Mouse (Mus musculus): ENCODE results near the gene Cd109. TPM values are rescaled to one million over a fixed set of nuclear protein-coding genes. Genes with fewer than 3 reads are reported as not detected.

Gene Cd109
- polyA plus RNA-seq, 1 experiment from 2014 or later, result 4.9 TPM

- no peak overlapping the region for H3K4me3 ChIP-seq (ENCODE audit: low read length)
- H3K4me1 ChIP-seq (ENCODE audit: control insufficient read depth, insufficient read depth, low read length), result peaks cover 7% of the 10 kb centered on the region; the same call in 1 of the 2 replicates
- H3K4me2 ChIP-seq (ENCODE audit: low read depth, low read length), result no peak overlapping the region
- no peak overlapping the region for H3K9ac ChIP-seq (ENCODE audit: low read depth, low read length)
- no peaks in the 10 kb centered on the region for H3K36me3 ChIP-seq (ENCODE audit: control insufficient read depth, insufficient read depth, low read length)
- 91% methylated on average over 2 of the region's 2 CpGs for WGBS
- H3K9me3 ChIP-seq (ENCODE audit: control insufficient read depth, low read length), result no peaks in the 10 kb centered on the region
- ATAC-seq, result no peak
- no peak overlapping the region for H3K27ac ChIP-seq (ENCODE audit: low read length)
- no peaks in the 10 kb centered on the region for H3K27me3 ChIP-seq (replicated peaks; ENCODE audit: control insufficient read depth, insufficient read depth, low read length)
Observed at GRCm38 (mm10) chr9:78590471-78590870, 24.9 kb upstream of the Cd109 start.

DNA sequence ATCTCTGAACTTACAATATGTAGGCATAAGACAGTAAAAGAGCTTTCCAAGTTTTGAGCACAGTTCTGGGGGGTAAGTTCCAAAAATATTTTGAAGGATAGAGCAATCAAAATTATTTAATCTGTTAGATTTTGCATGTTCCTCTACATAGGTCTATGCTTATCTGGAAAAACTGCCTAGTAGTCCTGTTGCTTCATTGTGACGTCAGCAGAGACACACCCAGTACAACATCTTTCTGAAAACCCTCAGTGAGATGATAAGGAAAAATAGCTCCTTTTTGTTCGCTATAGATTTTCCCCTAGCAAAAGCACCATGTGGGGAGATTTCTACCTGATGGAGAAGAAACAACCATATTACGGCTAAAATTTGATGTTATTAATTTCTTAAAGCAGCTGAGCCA, 20.1 kb upstream of the Cd109 start:
- no peak overlapping the region for H3K27ac ChIP-seq (ENCODE audit: low read length)
- H3K9me3 ChIP-seq (ENCODE audit: control insufficient read depth, low read length), result no peaks in the 10 kb centered on the region
- H3K36me3 ChIP-seq (ENCODE audit: control insufficient read depth, insufficient read depth, low read length), result no peaks in the 10 kb centered on the region
- H3K27me3 ChIP-seq (replicated peaks; ENCODE audit: control insufficient read depth, insufficient read depth, low read length), result no peaks in the 10 kb centered on the region
- no peaks in the 10 kb centered on the region for H3K4me1 ChIP-seq (ENCODE audit: control insufficient read depth, insufficient read depth, low read length)
- WGBS, result 81% methylated on average over 3 of the region's 3 CpGs
- ATAC-seq, result no peak
- no peak overlapping the region for H3K4me2 ChIP-seq (ENCODE audit: low read depth, low read length)
- no peak overlapping the region for H3K9ac ChIP-seq (ENCODE audit: low read depth, low read length)
- no peak overlapping the region for H3K4me3 ChIP-seq (ENCODE audit: low read length)

- 90% methylated on average over 18 of the region's 18 CpGs for WGBS
- no peak overlapping the region for H3K4me3 ChIP-seq (ENCODE audit: low read length)
- H3K36me3 ChIP-seq (ENCODE audit: control insufficient read depth, insufficient read depth, low read length), result no peaks in the 10 kb centered on the region
- no peaks in the 10 kb centered on the region for H3K9me3 ChIP-seq (ENCODE audit: control insufficient read depth, low read length)
- ATAC-seq, result no peak
- H3K4me1 ChIP-seq (ENCODE audit: control insufficient read depth, insufficient read depth, low read length), result no peaks in the 10 kb centered on the region
- H3K27me3 ChIP-seq (replicated peaks; ENCODE audit: control insufficient read depth, insufficient read depth, low read length), result no peaks in the 10 kb centered on the region
- no peak overlapping the region for H3K9ac ChIP-seq (ENCODE audit: low read depth, low read length)
- H3K27ac ChIP-seq (ENCODE audit: low read length), result no peak overlapping the region
- no peak overlapping the region for H3K4me2 ChIP-seq (ENCODE audit: low read depth, low read length)
Observed at GRCm38 (mm10) chr9:78595769-78596555, 19.4 kb upstream of the Cd109 start.

DNA sequence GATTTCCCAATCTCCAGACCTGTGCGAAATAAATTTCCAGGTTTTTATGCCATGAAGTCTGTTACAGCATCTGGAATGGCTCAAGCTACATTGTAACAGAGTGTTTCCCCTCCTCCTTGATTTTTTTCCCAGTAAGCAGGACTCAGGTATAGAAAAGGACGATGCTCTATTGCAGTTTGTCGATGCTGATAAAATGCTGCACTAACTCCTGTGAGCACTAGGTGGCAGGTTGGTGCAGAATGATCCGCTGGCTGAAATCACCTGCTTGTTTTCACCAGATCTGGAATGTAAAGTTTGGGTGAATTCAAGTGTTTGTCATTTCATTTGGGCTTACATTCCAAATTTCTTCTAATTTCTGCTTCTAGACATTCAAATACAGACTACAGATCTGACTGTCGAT, 18.5 kb upstream of the Cd109 start:
- Histone ChIP-seq H3K9ac (ENCODE audit: low read depth, low read length) (no peak overlapping the region), H3K4me3 (ENCODE audit: low read length) (no peak overlapping the region), H3K4me1 (ENCODE audit: control insufficient read depth, insufficient read depth, low read length) (no peaks in the 10 kb centered on the region), H3K4me2 (ENCODE audit: low read depth, low read length) (no peak overlapping the region), H3K27ac (ENCODE audit: low read length) (no peak overlapping the region), H3K9me3 (ENCODE audit: control insufficient read depth, low read length) (no peaks in the 10 kb centered on the region), H3K36me3 (ENCODE audit: control insufficient read depth, insufficient read depth, low read length) (no peaks in the 10 kb centered on the region), H3K27me3 (replicated peaks; ENCODE audit: control insufficient read depth, insufficient read depth, low read length) (no peaks in the 10 kb centered on the region)
- 5% methylated on average over 5 of the region's 5 CpGs for WGBS
- ATAC-seq, result no peak

- Histone ChIP-seq H3K36me3 (ENCODE audit: control insufficient read depth, insufficient read depth, low read length) (no peaks in the 10 kb centered on the region), H3K27me3 (replicated peaks; ENCODE audit: control insufficient read depth, insufficient read depth, low read length) (no peaks in the 10 kb centered on the region), H3K9me3 (ENCODE audit: control insufficient read depth, low read length) (no peaks in the 10 kb centered on the region), H3K4me1 (ENCODE audit: control insufficient read depth, insufficient read depth, low read length) (no peaks in the 10 kb centered on the region), H3K27ac (ENCODE audit: low read length) (no peak overlapping the region), H3K9ac (ENCODE audit: low read depth, low read length) (no peak overlapping the region), H3K4me2 (ENCODE audit: low read depth, low read length) (no peak overlapping the region), H3K4me3 (ENCODE audit: low read length) (no peak overlapping the region)
- ATAC-seq, result peak; percentile 66; the same call in 1 of the 2 replicates
- 40% methylated on average over 5 of the region's 5 CpGs for WGBS
Observed at GRCm38 (mm10) chr9:78599927-78600326, 15.4 kb upstream of the Cd109 start.

GRCm38 (mm10) chr9:78601046-78601730, 14.2 kb upstream of the Cd109 start:
- H3K4me2 ChIP-seq (ENCODE audit: low read depth, low read length), result no peak overlapping the region
- H3K36me3 ChIP-seq (ENCODE audit: control insufficient read depth, insufficient read depth, low read length), result no peaks in the 10 kb centered on the region
- no peak overlapping the region for H3K27ac ChIP-seq (ENCODE audit: low read length)
- no peak overlapping the region for H3K9ac ChIP-seq (ENCODE audit: low read depth, low read length)
- no peaks in the 10 kb centered on the region for H3K4me1 ChIP-seq (ENCODE audit: control insufficient read depth, insufficient read depth, low read length)
- H3K9me3 ChIP-seq (ENCODE audit: control insufficient read depth, low read length), result no peaks in the 10 kb centered on the region
- ATAC-seq, result no peak
- H3K27me3 ChIP-seq (replicated peaks; ENCODE audit: control insufficient read depth, insufficient read depth, low read length), result no peaks in the 10 kb centered on the region
- 62% methylated on average over 4 of the region's 4 CpGs for WGBS
- no peak overlapping the region for H3K4me3 ChIP-seq (ENCODE audit: low read length)

DNA sequence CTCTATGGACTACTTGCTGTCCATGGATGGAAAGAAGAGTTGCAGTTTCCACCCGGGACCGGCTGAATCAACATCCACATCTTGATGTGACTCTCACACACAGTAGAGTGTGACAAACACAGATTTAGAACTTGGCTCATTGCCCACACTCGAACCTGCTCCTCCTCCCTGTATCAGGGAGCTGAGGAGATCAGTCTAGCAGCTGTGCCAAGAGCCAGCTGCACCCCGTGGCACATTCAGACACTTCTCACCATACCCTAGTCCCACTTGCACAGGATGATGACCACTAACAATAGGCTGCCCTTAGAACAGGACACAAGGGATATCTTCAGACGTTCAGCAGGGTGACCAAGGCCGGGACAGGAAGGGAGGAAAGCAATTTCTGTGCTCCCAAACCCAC, 1.1 kb upstream of the Cd109 start:
- no peaks in the 10 kb centered on the region for H3K36me3 ChIP-seq (ENCODE audit: control insufficient read depth, insufficient read depth, low read length)
- H3K4me2 ChIP-seq (ENCODE audit: low read depth, low read length), result no peak overlapping the region
- H3K4me3 ChIP-seq (ENCODE audit: low read length), result no peak overlapping the region
- H3K9me3 ChIP-seq (ENCODE audit: control insufficient read depth, low read length), result no peaks in the 10 kb centered on the region
- H3K27me3 ChIP-seq (replicated peaks; ENCODE audit: control insufficient read depth, insufficient read depth, low read length), result peaks cover 6% of the 10 kb centered on the region; the same call in 1 of the 2 replicates
- no peaks in the 10 kb centered on the region for H3K4me1 ChIP-seq (ENCODE audit: control insufficient read depth, insufficient read depth, low read length)
- H3K27ac ChIP-seq (ENCODE audit: low read length), result no peak overlapping the region
- 50% methylated on average over 6 of the region's 6 CpGs for WGBS
- no peak for ATAC-seq
- H3K9ac ChIP-seq (ENCODE audit: low read depth, low read length), result no peak overlapping the region

DNA sequence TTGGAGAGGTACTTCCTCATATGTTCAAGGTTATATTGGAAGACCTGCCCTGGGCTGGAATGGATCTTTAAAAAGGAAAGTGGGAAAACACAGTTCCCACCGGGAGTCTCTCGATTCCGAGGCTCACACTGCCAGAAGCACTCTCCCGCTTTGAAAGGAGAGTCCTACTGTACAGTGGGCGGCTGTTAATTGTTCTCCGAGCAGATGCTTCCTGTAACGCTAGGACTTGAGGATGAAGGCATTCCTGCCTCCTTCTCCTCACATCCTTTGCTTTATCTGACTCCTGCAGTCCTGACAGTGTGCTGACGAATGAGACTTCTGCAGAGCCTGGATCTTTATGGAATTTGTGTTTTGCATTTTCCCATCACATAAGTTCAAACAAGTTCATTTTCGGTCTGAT, 3.9 kb downstream of the Cd109 start:
- peaks cover 3% of the 10 kb centered on the region; the same call in 1 of the 2 replicates for H3K27me3 ChIP-seq (replicated peaks; ENCODE audit: control insufficient read depth, insufficient read depth, low read length)
- ATAC-seq, result no peak
- H3K9ac ChIP-seq (ENCODE audit: low read depth, low read length), result no peak overlapping the region
- no peaks in the 10 kb centered on the region for H3K9me3 ChIP-seq (ENCODE audit: control insufficient read depth, low read length)
- WGBS, result 78% methylated on average over 9 of the region's 9 CpGs
- no peaks in the 10 kb centered on the region for H3K36me3 ChIP-seq (ENCODE audit: control insufficient read depth, insufficient read depth, low read length)
- no peaks in the 10 kb centered on the region for H3K4me1 ChIP-seq (ENCODE audit: control insufficient read depth, insufficient read depth, low read length)
- no peak overlapping the region for H3K4me2 ChIP-seq (ENCODE audit: low read depth, low read length)
- H3K27ac ChIP-seq (ENCODE audit: low read length), result no peak overlapping the region
- H3K4me3 ChIP-seq (ENCODE audit: low read length), result no peak overlapping the region

- H3K27ac ChIP-seq (ENCODE audit: low read length), result no peak overlapping the region
- 70% methylated on average over 10 of the region's 10 CpGs for WGBS
- no peaks in the 10 kb centered on the region for H3K27me3 ChIP-seq (replicated peaks; ENCODE audit: control insufficient read depth, insufficient read depth, low read length)
- H3K9me3 ChIP-seq (ENCODE audit: control insufficient read depth, low read length), result no peaks in the 10 kb centered on the region
- H3K9ac ChIP-seq (ENCODE audit: low read depth, low read length), result no peak overlapping the region
- no peaks in the 10 kb centered on the region for H3K36me3 ChIP-seq (ENCODE audit: control insufficient read depth, insufficient read depth, low read length)
- no peak overlapping the region for H3K4me2 ChIP-seq (ENCODE audit: low read depth, low read length)
- no peak overlapping the region for H3K4me3 ChIP-seq (ENCODE audit: low read length)
- no peak for ATAC-seq
- H3K4me1 ChIP-seq (ENCODE audit: control insufficient read depth, insufficient read depth, low read length), result no peaks in the 10 kb centered on the region
Observed at GRCm38 (mm10) chr9:78623301-78623747, 8.0 kb downstream of the Cd109 start.
